Mouse (Mus musculus): ENCODE results near the gene Dhdh.

DNA sequence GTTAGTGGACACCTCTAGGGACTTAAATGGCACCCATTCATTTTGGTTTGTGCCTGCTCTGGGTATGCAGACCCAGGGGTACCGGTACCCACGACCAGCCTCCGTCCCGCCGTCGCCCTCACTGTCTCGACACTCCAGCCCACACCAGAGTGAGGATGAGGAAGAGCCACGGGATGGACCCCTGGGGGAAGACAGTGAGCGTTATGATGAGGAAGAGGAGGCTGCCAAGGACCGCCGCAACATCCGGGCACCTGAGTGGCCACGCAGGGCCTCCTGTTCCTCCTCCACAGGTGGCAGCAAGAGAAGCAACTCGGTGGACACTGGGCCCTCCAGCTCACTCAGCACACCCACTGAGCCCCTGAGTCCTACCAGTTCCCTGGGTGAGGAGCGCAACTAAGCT lies 33.6 kb downstream of the Dhdh start:
- TF ChIP-seq TAL1 (IDR thresholded peaks at IDR 0.05; ENCODE audit: low read length), result no peak
- TF ChIP-seq GATA1 (IDR thresholded peaks at IDR 0.05; ENCODE audit: low read length), result no peak
